Mouse (Mus musculus) gastrocnemius, postnatal 36 days (tissue): Measurements from ENCODE around the gene Gm3238. TPM values are rescaled to one million over a fixed set of nuclear protein-coding genes. Genes with fewer than 3 reads are reported as not detected.
"Not testable (repeated sequence)": the region's sequence is repeated elsewhere in the genome, so short reads cannot be mapped to it uniquely, and the experiment has no call there.

Source experiments
- DNase-seq, 2 experiments: peaks; one replicate each; pipeline ENCODE4 v3.0.0; 2022
- intact Hi-C: fragments of 180-260 bp; cut with DNase I; formaldehyde crosslinking; loops from one replicate; pipeline ENCODE4 v1.15.1; 2025
- total RNA-seq, 2 experiments: library from RNA; stranded (reverse); gene quantifications; 2 replicates each; pipeline ENCODE4 v1.2.3; 2021

Gm3238 gene
- total RNA-seq, 2 experiments from 2014 or later, result not detected

DNA sequence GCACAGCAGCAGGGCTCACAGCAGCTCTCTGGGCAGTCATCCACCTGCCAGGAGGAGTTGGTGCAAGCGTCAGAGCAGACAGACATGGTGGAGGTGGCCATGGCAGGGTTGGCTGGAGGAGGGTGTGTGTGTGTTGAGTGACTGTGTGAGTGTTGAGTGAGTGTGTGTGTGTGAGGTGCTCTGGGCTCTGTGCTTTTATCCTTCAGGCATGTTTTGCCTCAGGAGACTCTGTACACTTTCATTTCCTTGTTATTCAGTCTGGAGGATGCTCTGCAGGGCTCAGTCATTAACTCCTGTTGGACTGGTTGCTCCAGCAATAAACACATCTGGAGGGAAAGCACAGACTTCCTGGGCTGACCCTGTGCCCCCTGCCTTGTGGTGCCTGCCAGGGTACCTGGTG is 19.9 kb downstream of the Gm3238 start, which contains the start of gene Gm9736:
TSS of gene Gm9736 (minus strand) at position 101 of the 400 bp plus-strand sequence.
- intact Hi-C loops, DNase-seq: not testable (repeated sequence)

GRCm38 (mm10) chr10:77750686-77751085 is 20.4 kb downstream of the Gm3238 start:
- intact Hi-C loops, DNase-seq: not testable (repeated sequence)

- intact Hi-C loops, DNase-seq: not testable (repeated sequence)
Observed at GRCm38 (mm10) chr10:77741924-77742688, 29.0 kb downstream of the Gm3238 start, which contains the start of gene Gm18596. Gene Gm18596 (minus strand): TSS chr10:77742638.

GRCm38 (mm10) chr10:77738929-77739328 is 32.2 kb downstream of the Gm3238 start:
- no peak for DNase-seq
- intact Hi-C loops, result no loop called here

GRCm38 (mm10) chr10:77735928-77736327 is 35.2 kb downstream of the Gm3238 start:
- no peak for DNase-seq
- intact Hi-C loops, result no loop called here

GRCm38 (mm10) chr10:77729241-77729640 is 41.9 kb downstream of the Gm3238 start:
- no peak for DNase-seq
- intact Hi-C loops, result no loop called here

- intact Hi-C loops, result no loop called here
- no peak for DNase-seq
Observed at GRCm38 (mm10) chr10:77728280-77728679, 42.8 kb downstream of the Gm3238 start.

- DNase-seq, result no peak
- intact Hi-C loops, result no loop called here
Observed at GRCm38 (mm10) chr10:77726186-77726585, 44.9 kb downstream of the Gm3238 start, which contains the start of gene Gm10100. Gene Gm10100 (plus strand): TSS chr10:77726486.

GRCm38 (mm10) chr10:77724855-77725254 is 46.3 kb downstream of the Gm3238 start:
- intact Hi-C loops, result no loop called here
- no peak for DNase-seq

Other genes with a start within 250 kb of the Gm3238 start
- 1 to 10 TPM; 1.5 to 1.8 TPM for gene Itgb2, start 241.1 kb downstream of the Gm3238 start, total RNA-seq
- 10 to 100 TPM; 26.6 to 30.1 TPM for gene Pttg1ip, start 189.6 kb downstream of the Gm3238 start, total RNA-seq
- 10 to 100 TPM; 33.3 to 40.1 TPM for gene Sumo3, start 165.2 kb downstream of the Gm3238 start, total RNA-seq
- 1 to 10 TPM; 7.5 to 8.6 TPM for gene Gm49325, start 165.1 kb downstream of the Gm3238 start, total RNA-seq
- 10 to 100 TPM; 80.7 to 86.5 TPM for gene Ube2g2, start 149.1 kb downstream of the Gm3238 start, total RNA-seq
- not detected for gene Tspear, start 84.8 kb downstream of the Gm3238 start, total RNA-seq
- gene Gm19402, start 80.6 kb downstream of the Gm3238 start, total RNA-seq, result not detected
- not detected for gene Gm9508, start 74.1 kb downstream of the Gm3238 start, total RNA-seq
- gene Gm10272, start 64.7 kb downstream of the Gm3238 start, total RNA-seq, result not detected
- gene Gm10024, start 59.9 kb downstream of the Gm3238 start, total RNA-seq, result not detected
- not detected for gene Gm10142, start 55.5 kb downstream of the Gm3238 start, total RNA-seq
- gene Krtap12-1, start 50.7 kb downstream of the Gm3238 start, total RNA-seq, result not detected
- not detected for gene Gm10100, start 44.8 kb downstream of the Gm3238 start, total RNA-seq
- gene Gm18596, start 28.7 kb downstream of the Gm3238 start, total RNA-seq, result not detected
- not detected for gene Gm9736, start 20.0 kb downstream of the Gm3238 start, total RNA-seq
- gene Gm3233, start 11.6 kb downstream of the Gm3238 start, total RNA-seq, result not detected
- not detected for gene Gm7138, start 5.6 kb upstream of the Gm3238 start, total RNA-seq
- not detected for gene Gm3250, start 11.2 kb upstream of the Gm3238 start, total RNA-seq
- not detected for gene Gm7137, start 16.9 kb upstream of the Gm3238 start, total RNA-seq
- gene Gm9639, start 23.8 kb upstream of the Gm3238 start, total RNA-seq, result not detected
- not detected for gene Gm19668, start 27.8 kb upstream of the Gm3238 start, total RNA-seq
- not detected for gene Gm9507, start 40.5 kb upstream of the Gm3238 start, total RNA-seq
- not detected for gene Gm2696, start 43.4 kb upstream of the Gm3238 start, total RNA-seq
- gene Krtap10-4, start 55.8 kb upstream of the Gm3238 start, total RNA-seq, result not detected
- gene Krtap10-10, start 64.6 kb upstream of the Gm3238 start, total RNA-seq, result not detected
- gene Gm36176, start 75.5 kb upstream of the Gm3238 start, total RNA-seq, result not detected
- not detected for gene Gm10318, start 81.5 kb upstream of the Gm3238 start, total RNA-seq
- gene Gm3285, start 90.7 kb upstream of the Gm3238 start, total RNA-seq, result not detected
- gene Lrrc3, start 131.2 kb upstream of the Gm3238 start, total RNA-seq, result under 1 TPM; 0.08 to 0.17 TPM
- under 1 TPM; 0.10 to 0.89 TPM for gene Trpm2, start 199.2 kb upstream of the Gm3238 start, total RNA-seq
- 1 to 10 TPM; 3.1 to 4.5 TPM for gene 1810043G02Rik, start 207.2 kb upstream of the Gm3238 start, total RNA-seq
- 1 to 10 TPM; 6.0 to 8.6 TPM for gene Pfkl, start 238.8 kb upstream of the Gm3238 start, total RNA-seq